Mouse (Mus musculus) G1E (cell line): ENCODE results near the gene L1cam. TPM values are rescaled to one million over a fixed set of nuclear protein-coding genes. Genes with fewer than 3 reads are reported as not detected.

Source experiments
- ATAC-seq: 2 replicates; pipeline ENCODE4 v1.8.0; 2016; ENCODE audit warnings: mild to moderate bottlenecking; ENCODE audit not compliant: insufficient number of reproducible peaks, poor library complexity, low FRiP score, severe bottlenecking; ENCODE audit errors: extremely low read depth
- DNase-seq: peaks from one replicate; pipeline ENCODE4 v3.0.0; 2012; ENCODE audit warnings: low spot score
- H3K27me3 ChIP-seq: 2 replicates; pipeline ENCODE4 v1.6.1; 2012; ENCODE audit warnings: mild to moderate bottlenecking, low read length, inconsistent platforms; ENCODE audit not compliant: insufficient read depth
- H3K36me3 ChIP-seq: replicated peaks from 2 replicates; pipeline ENCODE3; 2012; ENCODE audit warnings: mild to moderate bottlenecking, inconsistent platforms
- H3K4me1 ChIP-seq: 2 replicates; pipeline ENCODE4 v1.6.1; 2012; ENCODE audit warnings: low read depth, low read length, inconsistent platforms, mixed read lengths; ENCODE audit not compliant: insufficient read depth
- H3K4me3 ChIP-seq: 2 replicates; pipeline ENCODE4 v1.5.1; 2012; ENCODE audit warnings: low read depth, mild to moderate bottlenecking, inconsistent platforms, low read length, moderate library complexity, mixed read lengths
- H3K9me3 ChIP-seq: replicated peaks from 2 replicates; pipeline ENCODE4 v1.6.1; 2012; ENCODE audit warnings: inconsistent platforms
- CTCF ChIP-seq: IDR thresholded peaks from 2 replicates; pipeline ENCODE4 v1.5.1; 2012; ENCODE audit warnings: low read depth, low read length, inconsistent platforms, mixed read lengths
- GATA1 ChIP-seq: IDR thresholded peaks from 2 replicates; pipeline ENCODE4 v1.6.1; 2012; ENCODE audit warnings: borderline replicate concordance, low read length, inconsistent platforms, mixed read lengths
- GATA2 ChIP-seq: IDR thresholded peaks from 2 replicates; pipeline ENCODE4 v1.6.1; 2012; ENCODE audit warnings: low read depth, low read length, inconsistent platforms, borderline replicate concordance
- POLR2AphosphoS5 ChIP-seq: IDR thresholded peaks from 2 replicates; pipeline ENCODE4 v1.6.1; 2012; ENCODE audit warnings: low read depth, low read length, inconsistent platforms; ENCODE audit not compliant: insufficient replicate concordance
- TAL1 ChIP-seq: conservative IDR thresholded peaks from 2 replicates; pipeline ENCODE4 v1.6.1; 2012; ENCODE audit warnings: low read depth, low read length, inconsistent platforms, mixed read lengths
- polyA plus RNA-seq: library from polyadenylated mRNA; stranded (reverse); fragments of >175 nt; gene quantifications from 2 replicates; pipeline ENCODE4 v1.2.3, GENCODE M21; 2012
- total RNA-seq, 2 experiments: library from RNA; stranded (forward) in 1 of 2; stranded (reverse) in 1 of 2; fragments of 200-1000 nt in 1 of 2; fragments of >200 nt in 1 of 2; fragmentation: Nextera tagmentation in 1 of 2; gene quantifications; 2 replicates each; pipeline ENCODE4 v1.2.3; 2014 to 2017

L1cam gene
- total and polyA plus RNA-seq, 3 experiments = 0.05 TPM; not detected in 1

DNA sequence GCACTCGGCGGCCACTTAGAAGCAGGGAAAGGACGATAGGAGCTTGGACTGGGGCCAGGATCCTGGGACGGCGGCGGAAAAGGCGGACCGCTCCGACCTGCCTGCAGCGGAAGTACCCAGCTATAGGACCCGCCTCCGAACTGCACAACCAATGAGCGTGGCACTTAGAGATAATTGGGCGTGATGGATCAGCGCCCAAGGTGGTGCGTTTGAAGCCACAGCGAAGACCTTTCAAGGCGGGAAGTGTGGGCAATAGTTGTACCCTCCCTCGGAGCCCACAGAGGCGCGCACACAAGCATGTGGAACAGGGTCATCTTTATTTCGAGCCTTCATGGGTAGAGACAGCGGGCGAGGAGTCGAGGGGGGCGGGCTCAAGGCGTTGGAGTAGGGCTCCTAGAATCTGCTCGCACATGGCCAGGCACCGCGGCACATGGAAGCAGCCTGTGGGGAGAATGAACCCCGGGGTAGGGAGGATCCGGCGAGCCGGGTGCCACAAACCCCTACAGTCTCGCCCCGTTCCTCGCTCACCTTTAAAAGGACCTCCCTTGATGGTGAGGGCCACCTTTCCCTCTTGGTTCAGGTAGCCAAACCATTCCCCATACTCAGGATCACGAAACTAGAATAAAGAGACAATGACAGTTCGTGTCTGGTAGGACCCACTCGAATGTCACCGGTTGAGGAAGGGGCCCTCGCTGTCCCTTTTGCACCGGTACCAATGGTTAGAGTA is 26.1 kb upstream of the L1cam start, which contains the start of the genes Arhgap4 and Naa10:
Gene Arhgap4, minus strand, starts transcription at position 48 of the 727 bp plus-strand sequence.
Gene Naa10, minus strand, starts transcription at position 122 of the 727 bp plus-strand sequence.
- Histone ChIP-seq H3K9me3 (no peaks in the 10 kb centered on the region), H3K4me3 (peak within 1 kb of the TSS; percentile 83), H3K36me3 (peaks cover 58% of the 10 kb centered on the region), H3K27me3 (no peaks in the 10 kb centered on the region), H3K4me1 (peaks cover 40% of the 10 kb centered on the region)
- TF ChIP-seq CTCF (no peak), GATA2 (no peak), POLR2AphosphoS5 (no peak), GATA1 (no peak), TAL1 (no peak)
- peak; percentile 66 for DNase-seq
- peak; percentile 90 for ATAC-seq

DNA sequence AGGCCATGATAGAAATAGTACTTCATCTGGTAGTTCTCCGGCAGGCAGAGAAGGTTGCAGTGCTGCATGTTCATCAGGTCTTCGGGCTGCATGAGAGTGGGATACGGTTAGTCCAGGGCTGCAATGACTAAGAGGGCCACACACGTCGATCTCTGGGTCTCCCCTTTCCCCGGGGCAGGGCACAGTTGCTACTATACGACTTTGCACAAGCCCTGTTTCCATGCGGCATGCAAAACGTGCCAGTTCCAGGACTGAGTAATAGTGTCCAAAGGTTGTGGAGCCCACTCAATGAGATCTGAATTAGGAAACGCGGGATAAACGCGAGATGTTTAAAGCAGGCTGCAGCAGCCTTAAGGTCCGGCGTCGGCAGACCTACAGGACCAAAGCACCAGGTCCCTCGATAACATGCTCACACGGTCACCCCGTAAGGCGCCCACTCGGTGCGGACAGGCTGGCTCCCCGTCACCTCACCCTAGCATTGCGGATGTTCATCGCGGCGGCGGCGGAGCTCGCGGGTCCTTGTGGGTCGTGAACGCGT is 25.4 kb upstream of the L1cam start:
- DNase-seq = no peak
- no peak for TF ChIP-seq GATA2
- TF ChIP-seq TAL1 = no peak
- TF ChIP-seq POLR2AphosphoS5 = no peak
- no peak for TF ChIP-seq GATA1
- TF ChIP-seq CTCF = no peak
- Histone ChIP-seq H3K4me3 (peak overlapping the region; percentile 83), H3K4me1 (peaks cover 43% of the 10 kb centered on the region), H3K9me3 (no peaks in the 10 kb centered on the region), H3K27me3 (no peaks in the 10 kb centered on the region), H3K36me3 (peaks cover 61% of the 10 kb centered on the region)
- ATAC-seq = no peak

DNA sequence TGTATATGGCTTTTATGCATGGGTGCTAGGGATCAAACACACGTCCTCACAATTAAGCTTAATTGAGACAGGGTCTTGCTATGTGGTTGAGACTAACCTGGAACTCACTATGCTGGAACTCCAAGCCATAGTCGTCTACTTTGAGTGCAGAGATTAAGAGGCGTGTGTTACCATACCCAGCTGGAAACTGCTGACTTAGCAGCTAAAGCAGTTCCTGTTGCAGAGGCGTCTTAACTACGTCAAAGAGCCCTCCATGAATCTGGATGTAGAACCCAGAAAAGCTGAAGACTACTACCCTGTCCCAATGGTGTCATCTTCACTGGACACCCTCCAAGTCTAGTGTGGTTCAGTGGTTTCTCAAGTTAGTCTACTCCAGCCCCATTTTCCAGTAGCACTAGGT is 22.7 kb upstream of the L1cam start:
- Histone ChIP-seq H3K4me3 (no peak overlapping the region), H3K9me3 (no peaks in the 10 kb centered on the region), H3K27me3 (no peaks in the 10 kb centered on the region), H3K36me3 (peaks cover 52% of the 10 kb centered on the region), H3K4me1 (peaks cover 52% of the 10 kb centered on the region)
- no peak for ATAC-seq
- no peak for DNase-seq
- no peak for TF ChIP-seq POLR2AphosphoS5
- no peak for TF ChIP-seq GATA1
- TF ChIP-seq TAL1 = no peak
- TF ChIP-seq CTCF = no peak
- TF ChIP-seq GATA2 = no peak

DNA sequence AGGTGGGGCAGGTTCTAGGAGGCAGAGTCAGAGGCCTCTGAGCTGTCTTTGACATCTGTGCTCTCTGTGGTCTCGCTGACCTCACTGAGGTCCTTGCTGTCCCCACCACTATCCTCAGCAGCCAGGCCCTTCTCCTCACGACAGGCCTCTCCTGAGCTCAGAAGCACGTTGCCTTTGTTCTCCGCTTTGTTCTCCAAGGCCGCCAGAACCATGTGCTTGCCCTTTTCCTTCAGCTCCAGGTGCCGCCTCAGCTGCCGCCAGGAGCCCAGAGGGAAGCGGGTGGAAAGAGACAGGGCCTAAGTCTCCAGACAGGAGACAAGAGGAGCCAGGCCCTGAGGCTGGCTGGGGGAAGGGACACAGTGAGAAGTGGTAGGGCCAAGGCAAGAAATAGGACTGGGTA is 21.0 kb upstream of the L1cam start:
- no peak for ATAC-seq
- H3K27me3 ChIP-seq = no peaks in the 10 kb centered on the region
- peaks cover 57% of the 10 kb centered on the region for H3K36me3 ChIP-seq
- TF ChIP-seq TAL1 (no peak), GATA2 (no peak), GATA1 (no peak), POLR2AphosphoS5 (no peak), CTCF (no peak)
- H3K4me1 ChIP-seq = peaks cover 52% of the 10 kb centered on the region
- H3K9me3 ChIP-seq = no peaks in the 10 kb centered on the region
- peak overlapping the region; percentile 13; the same call in 1 of the 2 replicates for H3K4me3 ChIP-seq
- no peak for DNase-seq

DNA sequence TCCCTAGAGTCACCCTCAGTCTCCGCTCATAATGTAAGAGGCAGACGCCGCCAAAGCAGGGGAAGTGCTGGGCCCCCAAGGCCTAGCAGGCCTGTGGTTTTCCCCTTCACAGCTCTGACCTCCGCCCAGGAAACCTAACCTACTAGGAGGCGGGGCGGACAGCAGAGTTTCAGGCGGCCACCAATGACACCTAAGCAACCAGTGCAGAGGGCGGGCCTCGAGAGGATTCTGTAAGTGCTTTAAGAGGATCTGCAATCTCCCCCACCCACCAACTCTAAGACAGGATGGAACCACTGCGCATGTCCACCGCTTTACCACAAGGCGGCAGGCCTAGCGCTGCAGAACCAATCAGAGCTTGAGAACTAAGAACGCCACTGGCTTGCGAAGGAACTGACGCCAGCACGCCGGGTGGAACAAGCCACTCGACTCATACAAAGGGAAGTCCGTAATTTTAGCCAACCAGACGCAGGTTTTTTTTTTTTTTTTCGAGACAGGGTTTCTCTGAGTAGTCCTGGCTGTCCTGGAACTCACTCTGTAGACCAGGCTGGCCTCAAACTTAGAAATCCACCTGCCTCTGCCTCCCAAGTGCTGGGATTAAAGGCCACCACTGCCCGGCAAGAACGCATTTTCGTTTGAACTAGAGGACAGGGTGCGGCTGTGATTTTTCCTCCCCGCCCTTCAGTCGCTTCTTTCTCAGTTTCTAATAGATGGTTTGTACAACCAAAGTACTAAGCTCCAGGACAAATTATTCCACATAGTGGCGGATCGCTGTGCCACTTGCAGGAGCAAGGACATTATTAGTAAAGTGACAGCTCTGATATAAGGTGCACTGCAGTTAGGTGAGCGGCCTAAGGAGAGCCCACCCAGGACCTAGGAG is 19.2 kb upstream of the L1cam start:
- DNase-seq = peak; percentile 68
- Histone ChIP-seq H3K36me3 (peaks cover 54% of the 10 kb centered on the region), H3K27me3 (no peaks in the 10 kb centered on the region), H3K4me1 (peaks cover 63% of the 10 kb centered on the region), H3K9me3 (no peaks in the 10 kb centered on the region), H3K4me3 (peak overlapping the region; percentile 23; the same call in 1 of the 2 replicates)
- peak; percentile 92 for ATAC-seq
- TF ChIP-seq CTCF (no peak), GATA2 (no peak), POLR2AphosphoS5 (no peak), TAL1 (no peak), GATA1 (no peak)

DNA sequence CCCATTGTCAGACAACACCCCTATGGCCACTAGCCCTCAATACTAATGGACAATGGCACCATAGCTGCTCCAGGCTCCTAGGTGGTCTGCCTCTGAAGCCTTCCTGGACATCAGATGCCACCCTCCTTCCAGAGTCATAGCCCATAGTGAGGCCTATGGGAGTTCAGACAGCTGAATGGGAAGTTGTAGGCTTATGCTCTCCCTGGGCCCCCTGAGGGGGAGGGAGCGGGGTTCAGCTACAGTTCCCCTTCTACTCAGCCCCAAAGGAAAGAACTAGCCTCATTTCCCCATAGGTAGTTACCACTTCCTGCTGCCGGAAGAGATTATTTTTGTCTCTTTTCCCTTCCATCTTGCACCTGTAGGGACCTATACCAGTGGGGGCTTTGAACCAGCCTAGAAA is 15.7 kb upstream of the L1cam start:
- DNase-seq = peak; percentile 47
- Histone ChIP-seq H3K36me3 (peaks cover 22% of the 10 kb centered on the region), H3K9me3 (no peaks in the 10 kb centered on the region), H3K4me3 (no peak overlapping the region; the same call in 1 of the 2 replicates), H3K4me1 (peaks cover 35% of the 10 kb centered on the region), H3K27me3 (no peaks in the 10 kb centered on the region)
- no peak for TF ChIP-seq CTCF
- no peak for TF ChIP-seq GATA1
- TF ChIP-seq TAL1 = no peak
- TF ChIP-seq GATA2 = no peak
- no peak for TF ChIP-seq POLR2AphosphoS5
- no peak for ATAC-seq
